Mouse (Mus musculus) 3134 (cell line): Measurements from ENCODE around the gene Plppr5.
A peak's percentile ranks its signal among the peaks of the same experiment; 100 is the strongest.

Experiments used
- DNase-seq: peaks from one replicate; pipeline ENCODE4 v3.0.0-alpha.2; 2011; ENCODE audit warnings: low spot score; ENCODE audit not compliant: insufficient read length; ENCODE audit errors: extremely low read depth

Plppr5 gene

DNA sequence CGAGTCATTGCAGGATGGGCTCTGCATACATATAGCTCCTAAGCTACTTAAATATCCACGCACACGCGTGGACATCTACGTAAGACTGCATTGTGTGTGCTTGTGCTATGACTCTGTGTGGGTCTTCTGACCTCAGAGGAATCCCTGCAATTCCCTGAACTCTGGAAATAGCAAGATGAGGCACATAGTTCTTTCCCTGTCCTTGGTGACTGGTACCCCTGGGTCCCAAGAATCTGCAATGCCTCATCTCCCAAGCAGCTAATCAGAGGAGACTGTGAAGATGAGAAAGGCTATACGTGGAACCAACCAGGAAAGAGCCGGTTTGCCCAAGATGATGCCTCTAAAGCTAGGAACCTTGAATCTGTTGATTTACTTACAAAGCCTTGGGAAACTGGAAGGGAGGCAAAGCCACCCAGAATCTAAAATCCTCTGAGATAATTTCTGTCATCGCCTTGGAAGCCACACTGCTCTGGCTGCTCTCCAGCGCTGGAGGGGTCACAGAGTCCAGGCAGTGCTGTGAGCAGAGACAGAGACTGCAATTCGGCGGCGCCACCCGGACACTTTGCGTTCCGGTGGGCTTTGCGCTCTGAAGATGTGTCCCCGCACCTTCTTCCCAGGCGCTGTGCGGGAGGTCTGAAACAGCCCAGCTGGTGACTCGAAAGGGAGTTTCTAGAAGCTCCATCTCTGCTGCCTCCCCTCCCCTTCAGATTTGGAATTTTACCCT, at the start of gene Plppr5:
Plppr5 (plus strand) TSS at position 308 of the 724 bp plus-strand sequence.
- DNase-seq, result peak; percentile 3

DNA sequence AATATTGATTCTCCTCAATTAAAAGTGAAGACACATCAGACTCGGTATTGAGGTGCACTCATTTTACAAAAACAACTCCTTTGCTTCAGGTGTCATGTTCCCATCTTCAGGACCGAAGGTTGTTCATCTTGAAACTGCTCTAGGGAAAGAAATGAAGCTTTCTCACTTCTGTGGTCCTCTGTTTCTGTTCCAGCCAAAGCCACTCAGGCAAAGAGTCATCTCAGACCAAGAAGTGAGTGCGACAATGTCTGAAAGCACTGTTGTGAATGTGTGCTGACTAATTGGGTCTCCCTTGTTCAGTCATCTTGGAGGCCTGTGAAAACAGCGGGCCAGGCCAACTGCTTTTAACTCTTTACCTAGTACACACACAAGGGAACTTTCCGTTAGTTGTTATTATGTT, 24.7 kb upstream of the Plppr5 start:
- no peak for DNase-seq

DNA sequence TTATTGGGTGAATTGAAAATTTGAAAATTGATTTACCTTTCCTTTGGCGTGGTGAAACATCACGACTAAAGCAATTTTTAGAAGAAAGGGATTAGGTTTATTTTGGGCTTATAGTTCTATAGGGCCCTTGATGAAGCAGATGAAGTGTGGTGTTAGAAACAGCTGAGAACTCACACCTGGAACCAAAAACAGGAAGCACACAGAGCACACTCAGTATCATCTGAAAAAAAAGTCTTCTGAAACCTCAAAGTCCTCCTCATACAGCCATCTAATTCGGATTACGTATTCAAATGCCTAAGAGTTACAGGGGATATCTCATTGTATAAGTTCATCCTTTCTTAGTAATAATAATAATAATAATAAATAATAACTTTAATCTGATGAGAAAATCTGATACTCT, 24.1 kb upstream of the Plppr5 start:
- DNase-seq, result no peak

DNA sequence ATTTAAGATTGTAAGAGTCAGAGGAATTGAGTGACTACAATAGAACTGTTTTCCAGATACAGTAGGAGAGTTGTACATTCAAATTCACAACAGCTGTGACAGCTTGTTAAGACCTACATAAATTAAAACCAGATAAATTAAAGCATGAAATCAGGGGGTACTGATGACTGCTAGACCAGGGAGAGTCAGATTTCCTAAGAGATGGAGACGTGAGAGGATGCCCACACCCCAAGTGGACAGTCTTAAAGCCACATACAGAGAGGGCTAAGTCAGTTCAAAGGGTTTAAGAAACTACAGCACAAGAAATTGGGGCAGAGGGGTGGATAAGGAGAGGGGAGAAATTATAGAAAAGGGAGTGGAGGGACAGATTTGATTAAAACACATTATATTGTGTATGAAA, 17.7 kb upstream of the Plppr5 start:
- no peak for DNase-seq

DNA sequence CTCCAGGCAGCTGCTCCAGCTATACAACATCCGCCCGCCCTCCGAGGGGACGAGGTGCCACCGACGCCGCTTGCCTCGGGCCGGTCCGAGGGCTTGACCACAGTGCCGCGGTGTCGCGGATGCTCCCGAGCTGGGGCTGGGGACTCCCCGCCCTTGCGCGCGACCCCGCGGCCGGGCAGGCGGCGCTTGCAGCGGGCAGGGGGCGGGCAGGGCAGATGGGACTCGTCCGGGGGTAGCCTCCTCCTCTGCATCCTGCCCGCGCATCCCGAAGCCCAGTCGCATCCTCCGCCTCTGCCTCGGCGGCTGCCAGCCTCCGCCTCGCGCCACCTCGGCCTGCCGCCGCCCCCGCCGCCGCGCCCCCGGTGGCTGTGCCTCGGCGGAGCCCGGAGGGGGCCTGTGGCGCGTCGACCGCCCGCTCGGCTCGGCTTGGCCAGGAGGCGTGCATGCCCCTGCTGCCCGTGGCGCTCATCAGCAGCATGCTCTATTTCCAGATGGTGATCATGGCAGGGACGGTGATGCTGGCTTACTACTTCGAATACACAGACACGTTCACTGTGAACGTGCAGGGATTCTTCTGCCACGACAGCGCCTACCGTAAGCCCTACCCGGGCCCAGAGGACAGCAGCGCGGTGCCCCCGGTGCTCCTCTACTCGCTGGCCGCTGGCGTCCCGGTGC, 754 bp downstream of the Plppr5 start:
- peak; percentile 3 for DNase-seq

DNA sequence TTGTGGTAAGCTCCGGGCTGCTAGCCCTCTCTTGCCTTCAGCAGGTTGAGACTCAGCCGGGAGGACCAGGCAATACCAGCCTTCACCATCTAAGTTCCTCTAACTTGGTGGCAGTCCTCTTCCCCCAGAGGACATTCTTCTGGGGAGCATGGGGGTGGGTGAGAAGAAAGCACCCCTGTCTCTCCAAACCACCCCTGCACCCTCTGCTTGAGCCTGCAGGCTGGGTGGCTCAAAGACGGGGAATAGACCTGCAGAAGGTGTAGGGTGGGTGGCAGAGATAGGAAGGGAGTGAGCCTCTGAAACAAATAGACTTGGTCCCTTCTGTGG, 1.3 kb downstream of the Plppr5 start:
- no peak for DNase-seq

DNA sequence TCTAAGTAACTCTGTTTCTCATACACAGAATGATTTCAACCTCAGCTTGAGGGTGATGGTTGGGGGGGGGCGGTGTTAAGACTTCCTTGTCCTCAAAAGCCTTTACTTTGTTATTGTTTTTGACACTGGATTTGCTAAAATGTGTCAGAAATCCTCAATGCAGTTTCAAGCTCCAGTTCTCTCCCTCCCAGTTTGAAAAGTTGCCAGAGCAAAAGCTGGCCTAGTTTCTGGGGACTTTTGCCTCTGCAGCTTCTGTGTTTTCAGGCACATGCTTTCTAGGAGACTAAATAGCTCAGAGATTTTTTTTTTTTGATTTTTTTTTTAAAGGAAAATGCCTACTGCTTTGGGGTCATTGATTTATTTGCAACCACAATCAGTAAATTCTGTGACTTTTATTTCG, 2.7 kb downstream of the Plppr5 start:
- DNase-seq, result no peak

DNA sequence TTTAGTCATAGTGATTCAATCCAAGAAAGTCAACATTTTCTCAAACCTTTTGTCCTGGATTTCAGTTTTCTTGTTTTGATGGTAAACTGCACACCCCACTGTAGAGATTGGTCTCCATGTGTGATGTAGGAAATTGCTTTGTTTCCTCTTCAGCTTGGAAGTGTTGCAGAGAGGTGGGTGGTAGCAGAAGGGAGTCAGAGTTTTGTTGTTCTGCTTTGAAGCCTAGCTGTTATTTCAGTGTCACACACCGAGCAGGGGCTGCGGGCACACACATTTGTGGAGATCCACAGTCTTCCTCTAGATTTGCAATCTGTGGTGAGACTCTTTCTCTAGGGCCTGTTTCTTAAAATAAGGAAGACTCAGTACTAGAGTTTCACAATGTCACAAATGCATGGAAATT, 8.0 kb downstream of the Plppr5 start:
- DNase-seq, result no peak

DNA sequence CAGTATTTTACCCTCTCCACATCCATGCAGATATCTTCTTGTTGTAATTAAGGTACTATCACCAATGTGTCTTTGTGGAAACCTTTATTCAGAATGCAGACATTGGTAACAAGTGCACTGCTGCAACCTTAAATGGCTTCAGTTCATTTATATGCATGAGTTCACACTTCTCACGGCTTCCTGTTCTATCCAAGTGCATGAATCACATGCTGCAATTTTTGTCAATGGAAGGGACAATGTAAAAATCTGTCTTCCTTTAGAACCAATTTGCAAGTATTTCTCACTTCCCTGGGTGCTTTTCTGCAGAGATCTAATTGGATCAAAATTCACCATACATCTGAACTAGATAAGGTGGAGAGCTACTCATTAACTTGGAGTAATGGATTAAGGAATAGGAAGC, 27.8 kb downstream of the Plppr5 start:
- DNase-seq, result no peak

DNA sequence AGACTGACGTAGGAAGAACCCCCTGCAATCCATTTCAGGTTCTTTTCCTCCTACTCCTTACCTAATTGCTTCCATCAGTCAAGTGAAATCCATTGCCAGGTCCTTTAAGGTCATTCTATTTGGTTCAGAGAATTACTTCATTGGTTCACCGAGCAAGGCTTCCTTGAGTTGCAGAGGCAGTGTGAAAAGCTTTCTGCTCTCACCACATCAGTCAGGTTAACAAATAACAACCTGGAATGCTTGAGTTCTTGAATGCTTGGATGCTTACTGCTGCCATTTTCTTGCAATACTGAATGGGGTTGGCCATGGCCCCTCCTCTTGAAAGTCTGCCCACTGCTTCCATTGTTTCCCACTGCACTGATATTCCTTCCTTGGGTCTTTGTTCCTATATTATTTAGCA, 28.8 kb downstream of the Plppr5 start:
- no peak for DNase-seq

DNA sequence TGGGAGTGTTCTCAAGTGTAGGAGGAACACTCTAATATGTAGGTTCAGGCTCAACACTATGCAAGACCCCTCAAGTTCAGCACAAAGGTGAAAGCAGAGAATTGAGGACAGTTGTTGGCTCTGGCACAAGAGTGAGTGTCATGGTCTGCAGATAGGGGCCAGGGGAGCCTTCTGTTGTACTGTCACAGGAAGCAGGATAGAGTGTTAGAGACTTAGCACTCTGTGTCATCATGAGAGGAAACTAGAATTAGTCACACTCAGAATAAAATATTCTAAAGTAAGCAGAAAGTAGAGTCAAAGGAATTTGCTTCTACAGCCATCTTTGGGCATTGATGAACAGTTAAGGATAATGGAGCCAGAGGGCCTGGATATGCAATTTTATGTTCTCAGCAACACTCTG, 31.7 kb downstream of the Plppr5 start:
- no peak for DNase-seq

DNA sequence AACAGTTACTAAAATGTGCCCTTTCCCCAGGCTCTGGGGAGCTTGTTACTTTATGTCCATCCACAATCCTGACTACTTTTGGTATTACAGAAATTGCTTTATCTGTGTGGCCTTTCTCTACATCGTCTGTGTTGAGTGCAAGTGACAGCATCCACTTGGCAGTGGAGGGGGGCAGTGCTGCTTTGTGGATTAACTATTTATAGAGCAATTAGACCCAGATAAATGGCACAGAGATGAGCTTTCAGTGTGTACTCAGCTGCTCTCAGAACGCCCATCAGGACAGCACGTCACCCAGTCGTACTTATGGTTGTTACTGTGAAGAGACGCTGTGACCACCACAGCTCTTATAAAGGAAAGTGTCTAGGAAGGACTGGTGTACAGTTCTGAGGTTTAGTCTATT, 36.8 kb downstream of the Plppr5 start:
- DNase-seq, result no peak

DNA sequence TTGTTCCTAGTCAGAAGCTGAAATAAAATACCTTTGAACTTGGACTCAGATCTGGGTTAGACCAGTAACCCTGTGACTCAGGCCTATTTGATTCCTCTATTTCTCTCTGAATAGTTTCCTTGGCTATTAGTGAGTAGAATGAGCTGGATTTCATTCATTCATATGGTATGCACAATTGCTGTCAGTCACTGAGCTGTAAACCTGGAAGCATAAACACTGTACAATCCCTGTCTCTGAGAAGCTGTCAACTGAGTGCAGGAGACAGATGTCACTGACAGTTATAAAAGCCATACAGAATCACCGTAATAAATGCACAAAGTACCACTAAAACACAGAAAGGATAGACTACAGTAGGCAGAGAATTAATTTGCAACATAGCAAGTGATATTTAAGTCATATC, 40.2 kb downstream of the Plppr5 start:
- no peak for DNase-seq

DNA sequence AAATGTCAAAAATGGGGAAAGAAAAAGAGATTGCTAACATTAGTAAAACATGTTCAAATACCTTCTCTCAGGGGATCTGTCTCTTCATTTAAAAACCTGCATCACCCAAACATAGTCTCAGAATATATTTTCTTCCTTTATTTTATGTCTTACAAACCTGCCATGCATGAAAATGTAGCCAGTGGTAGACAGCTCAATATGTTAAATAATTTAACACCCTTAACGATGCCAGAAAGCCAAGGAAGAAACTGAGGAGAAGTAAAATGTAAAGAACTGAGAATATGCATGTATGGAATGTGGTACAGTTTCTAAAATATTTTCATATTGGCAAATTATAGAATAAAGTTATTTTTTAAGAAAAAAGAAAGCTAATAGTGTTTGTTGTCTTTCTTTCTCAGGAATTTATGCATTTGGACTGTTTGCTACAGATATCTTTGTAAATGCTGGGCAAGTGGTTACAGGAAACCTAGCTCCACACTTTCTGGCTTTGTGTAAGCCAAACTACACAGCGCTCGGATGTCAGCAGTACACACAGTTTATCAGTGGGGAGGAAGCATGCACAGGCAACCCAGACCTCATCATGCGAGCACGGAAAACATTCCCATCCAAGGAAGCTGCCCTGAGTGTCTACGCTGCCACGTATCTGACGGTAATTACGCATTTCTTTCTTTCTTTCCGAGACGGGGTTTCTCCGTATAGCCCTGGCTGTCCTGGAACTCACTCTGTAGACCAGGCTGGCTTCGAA, 50.8 kb downstream of the Plppr5 start:
- no peak for DNase-seq

DNA sequence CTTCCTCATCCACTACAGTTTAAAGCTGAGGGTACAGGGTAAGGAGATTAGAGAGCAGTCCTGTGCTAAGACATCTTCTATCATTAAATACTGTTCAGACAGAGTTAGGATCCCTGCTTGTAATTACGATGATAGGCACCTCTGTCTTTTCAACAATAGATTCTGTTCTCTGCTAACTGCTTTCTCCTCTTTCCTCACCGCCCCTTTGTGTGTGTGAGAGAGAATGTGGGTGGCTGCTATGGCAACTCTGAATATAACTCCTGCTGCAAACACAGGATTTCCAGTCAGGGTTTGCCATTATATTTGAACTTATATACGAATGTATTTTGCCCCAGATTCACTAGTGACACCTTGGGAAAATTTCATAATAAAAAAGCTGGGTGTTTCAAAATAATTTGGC, 54.2 kb downstream of the Plppr5 start:
- DNase-seq, result no peak

DNA sequence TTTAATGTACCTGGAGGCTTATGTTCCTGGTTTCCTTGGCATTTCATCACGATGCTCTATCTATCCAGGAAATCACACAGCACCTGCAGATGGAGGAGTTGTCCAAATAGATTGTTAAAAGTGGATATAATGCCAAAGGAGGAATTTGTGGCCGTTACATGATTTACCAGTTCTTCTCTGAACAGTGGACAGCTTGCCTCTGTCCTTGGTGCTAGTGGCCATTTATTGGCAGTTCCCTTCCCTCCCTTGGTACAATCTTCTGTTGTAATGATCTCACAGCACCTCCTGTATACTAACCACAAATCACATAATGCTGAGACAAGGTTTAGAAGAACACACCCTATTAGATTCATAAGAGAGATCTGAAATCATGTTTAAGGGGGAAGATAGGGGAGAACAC, 55.7 kb downstream of the Plppr5 start:
- no peak for DNase-seq

DNA sequence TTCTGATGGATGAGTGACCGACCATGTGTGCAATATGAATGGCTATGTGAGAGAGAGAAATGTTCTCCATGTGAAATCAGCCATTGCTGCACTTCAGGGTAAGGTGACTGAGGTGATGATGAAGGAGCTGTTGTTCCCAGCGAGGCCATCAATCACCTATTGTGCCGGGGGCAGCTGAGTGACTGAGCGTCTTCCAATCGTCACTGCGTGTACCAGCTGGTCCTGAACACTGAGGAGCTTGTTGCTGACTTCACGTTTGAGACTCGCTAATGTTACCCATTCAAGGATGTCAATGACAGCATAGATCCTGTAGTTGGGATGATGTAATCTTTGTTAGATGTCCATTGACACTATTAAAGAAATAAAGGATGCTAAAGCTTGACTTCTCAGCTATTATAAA, 74.0 kb downstream of the Plppr5 start:
- no peak for DNase-seq

DNA sequence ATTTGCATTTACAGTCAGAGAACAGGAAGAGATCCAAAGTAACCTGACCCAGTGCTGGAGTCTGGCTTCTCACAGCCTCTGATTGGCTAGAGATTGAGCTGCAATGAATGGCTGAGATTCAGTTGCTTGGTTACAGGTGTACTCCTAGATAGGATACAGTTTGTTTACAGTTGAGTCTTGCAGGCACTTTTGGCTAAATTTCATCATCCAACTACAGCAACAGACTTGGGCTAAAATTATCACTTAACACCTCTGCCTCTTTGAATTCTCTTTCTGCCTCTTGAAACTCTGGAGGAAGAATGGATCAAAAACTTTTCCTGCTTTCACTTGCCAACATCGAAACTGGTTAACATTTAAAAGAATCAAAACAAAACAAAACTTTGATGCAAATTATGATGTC, 89.7 kb downstream of the Plppr5 start:
- DNase-seq, result no peak

DNA sequence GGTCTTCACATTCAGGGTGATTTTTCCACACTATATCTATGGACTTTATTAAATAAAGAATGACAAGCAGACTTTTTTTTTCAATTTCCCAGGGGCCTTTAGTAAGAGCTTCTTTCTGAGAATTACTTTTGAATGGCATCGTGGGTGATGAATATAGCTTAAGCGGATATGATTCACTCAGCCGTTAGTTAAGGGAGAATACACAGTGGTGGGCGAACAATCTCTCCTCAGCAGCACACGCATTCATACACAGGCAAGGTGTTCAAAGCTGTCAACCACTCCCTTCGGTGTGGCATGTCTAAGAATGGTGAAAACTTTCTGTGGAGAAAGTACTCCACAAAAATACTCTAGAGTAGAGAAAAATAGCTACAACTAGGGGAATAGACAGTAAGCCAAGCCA, 104.6 kb downstream of the Plppr5 start:
- DNase-seq, result no peak

DNA sequence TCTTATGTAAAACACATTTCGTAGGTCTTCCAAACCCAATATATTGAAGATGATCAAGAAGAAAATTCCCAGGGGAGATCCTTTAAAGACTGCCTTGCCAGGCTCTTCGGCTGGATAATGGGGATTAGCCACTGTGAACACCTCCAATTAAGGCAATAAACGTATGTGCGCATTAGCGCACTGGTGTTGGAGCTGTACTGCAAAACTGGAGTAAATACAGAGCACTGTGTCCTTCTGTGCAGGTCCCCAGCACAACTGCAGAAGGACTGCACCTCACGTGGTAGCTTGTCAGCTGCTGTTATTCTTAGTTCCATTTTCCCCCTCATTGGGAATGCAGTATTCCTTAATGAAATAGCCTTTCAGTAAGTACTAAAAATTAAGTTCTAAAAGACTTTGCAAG, 110.0 kb downstream of the Plppr5 start:
- no peak for DNase-seq

DNA sequence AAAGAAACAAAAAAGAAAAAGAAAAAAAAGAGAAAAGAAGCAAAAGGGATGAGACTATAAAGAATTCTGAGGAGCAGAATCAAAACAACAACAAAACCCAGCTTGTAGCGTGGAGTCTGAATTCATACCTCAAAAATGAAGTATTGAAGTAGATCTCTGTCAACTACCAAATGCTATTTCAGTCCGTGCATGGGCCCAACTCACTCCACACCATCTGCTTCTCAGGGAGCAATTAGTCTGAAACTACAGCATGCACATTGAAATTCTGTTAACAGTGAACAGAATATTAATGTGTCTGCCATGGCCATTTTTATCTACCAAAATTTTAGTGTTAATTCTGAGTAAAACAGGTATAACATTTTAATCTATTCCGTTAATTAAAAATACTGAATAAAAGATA, 111.4 kb downstream of the Plppr5 start:
- no peak for DNase-seq

DNA sequence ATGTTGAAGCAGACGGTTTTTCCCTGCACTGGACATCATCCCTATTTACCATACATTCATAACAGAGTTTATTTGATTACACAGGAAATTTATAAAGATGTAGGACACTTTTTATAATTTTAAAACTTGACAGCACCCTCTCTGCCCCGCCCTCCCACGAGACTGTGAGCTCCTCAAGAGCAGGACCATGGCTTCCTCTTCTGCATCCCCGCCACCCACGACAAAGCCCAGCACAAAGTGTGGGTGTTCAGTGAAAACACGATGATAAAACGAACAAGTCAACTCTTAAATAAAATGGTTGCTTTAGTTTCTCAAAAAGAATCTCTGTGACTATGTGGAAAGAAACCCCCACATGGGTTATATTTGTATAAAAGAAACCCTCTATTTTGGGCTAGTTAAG, 112.0 kb downstream of the Plppr5 start:
- no peak for DNase-seq
